24 mouse cellular contexts compared by ENCODE assay signal in genomic region chr11:65824556-65824955, GRCm38 (mm10). TPM values are rescaled to one million over a fixed set of nuclear protein-coding genes. Genes with fewer than 3 reads are reported as not detected.
DNase-seq lines count a peak whose midpoint lies in the region; ATAC-seq and TF ChIP-seq lines count a peak whose summit lies in the region.
"Had no signal": no experiment of that assay in that cellular context is flagged by ENCODE, and none has a peak within 500 bp of the region (broad histone marks: within the 10 kb centered on the region; RNA-seq: fewer than 3 reads in every experiment).

No protein-coding gene starts in this region.

- no peak overlapping the region for H3K4me2 ChIP-seq in kidney, embryonic 16.5 days (replicated peaks; ENCODE audit: low read depth, low read length)
- H3K4me2 ChIP-seq: heart, embryonic 12.5 days; hindbrain, embryonic 13.5 days; limb, embryonic 15.5 days; neural tube, embryonic 13.5 days had no signal

- no peak for TF ChIP-seq POLR2A in kidney, adult 2 months (IDR thresholded peaks at IDR 0.05; ENCODE audit: low read depth, low read length)

- H3K9ac ChIP-seq in kidney, embryonic 16.5 days (replicated peaks; ENCODE audit: low read length) = no peak overlapping the region
- H3K9ac ChIP-seq: heart, embryonic 12.5 days; hindbrain, embryonic 13.5 days; limb, embryonic 15.5 days; neural tube, embryonic 13.5 days had no signal

- no peaks in the 10 kb centered on the region for H3K9me3 ChIP-seq in kidney, embryonic 16.5 days (ENCODE audit: low read length)
- H3K9me3 ChIP-seq: forebrain, embryonic 10.5 days; heart, embryonic 12.5 days; hindbrain, embryonic 13.5 days; limb, embryonic 15.5 days; neural tube, embryonic 13.5 days had no signal

- no peak overlapping the region for H3K27ac ChIP-seq in kidney, adult 2 months (ENCODE audit: insufficient read depth, low read depth, low read length)
- no peak overlapping the region for H3K27ac ChIP-seq in kidney, embryonic 16.5 days (ENCODE audit: low read length)
- H3K27ac ChIP-seq: forebrain, embryonic 10.5 days; hindbrain, embryonic 13.5 days; limb, embryonic 15.5 days; neural tube, embryonic 13.5 days had no signal

- peak; percentile 8 for DNase-seq in adrenal gland, adult 2 months
- no peak for DNase-seq in adrenal gland, adult 8-10 months
- peak; percentile 5 for DNase-seq in kidney, adult 2 months
- DNase-seq in lung, postnatal 36 days = peak; percentile 17
- DNase-seq in lung, postnatal 4 days = no peak
- DNase-seq in urinary bladder, postnatal 36 days (ENCODE audit: low spot score in 2 of 2) = no peak
- DNase-seq: cerebellum, adult 11-12 months; cerebellum, postnatal 14 days; gastrocnemius, postnatal 10 days; heart, adult 18-20 months; heart, postnatal 10 days; left cerebral cortex, postnatal 4 days; lung, adult 2 months; thymus, postnatal 14 days had no signal

- H3K27me3 ChIP-seq in kidney, adult 2 months (replicated peaks; ENCODE audit: control insufficient read depth, insufficient read depth, low read length) = no peaks in the 10 kb centered on the region
- no peaks in the 10 kb centered on the region for H3K27me3 ChIP-seq in kidney, embryonic 16.5 days (ENCODE audit: insufficient read depth, low read length)
- H3K27me3 ChIP-seq: heart, embryonic 12.5 days; hindbrain, embryonic 13.5 days; limb, embryonic 15.5 days; neural tube, embryonic 13.5 days had no signal

- ATAC-seq in kidney, embryonic 16.5 days (ENCODE audit: low FRiP score, low TSS enrichment) = no peak
- ATAC-seq: CD4-positive, CD25-positive, alpha-beta regulatory T cell, adult 4 months; forebrain, embryonic 16.5 days; midbrain, embryonic 16.5 days had no signal

- peaks cover 15% of the 10 kb centered on the region for H3K36me3 ChIP-seq in kidney, adult 2 months (ENCODE audit: control insufficient read depth, insufficient read depth, low read length)
- H3K36me3 ChIP-seq in kidney, embryonic 16.5 days (ENCODE audit: insufficient read depth, low read length) = peaks cover 51% of the 10 kb centered on the region

- TF ChIP-seq CTCF in kidney, adult 2 months (conservative IDR thresholded peaks at IDR 0.05; ENCODE audit: insufficient read depth, insufficient read length, low read depth, low read length) = no peak

- WGBS in kidney, adult 2 months = 83% methylated on average over 3 of the region's 3 CpGs
- WGBS in kidney, embryonic 16.5 days = 70% methylated on average over 3 of the region's 3 CpGs

- H3K4me1 ChIP-seq in kidney, adult 2 months (ENCODE audit: control insufficient read depth, insufficient read depth, low read length) = no peaks in the 10 kb centered on the region
- no peaks in the 10 kb centered on the region for H3K4me1 ChIP-seq in kidney, embryonic 16.5 days (ENCODE audit: insufficient read depth, low read length)
- H3K4me1 ChIP-seq: forebrain, embryonic 10.5 days; heart, embryonic 12.5 days; hindbrain, embryonic 13.5 days; limb, embryonic 15.5 days; neural tube, embryonic 13.5 days had no signal

- H3K4me3 ChIP-seq in kidney, adult 2 months (ENCODE audit: insufficient read depth, low read depth, low read length) = no peak overlapping the region
- H3K4me3 ChIP-seq in kidney, embryonic 16.5 days (ENCODE audit: low read length) = no peak overlapping the region
- H3K4me3 ChIP-seq: forebrain, embryonic 10.5 days; heart, embryonic 12.5 days; hindbrain, embryonic 13.5 days; limb, embryonic 15.5 days; myocyte; neural tube, embryonic 13.5 days had no signal

RNA-seq across cellular contexts. Expression of gene Zkscan6, which starts 17.6 kb away (rescaled TPM):
- 10 to 100 TPM; 11.2 to 13.1 TPM for total RNA-seq in adrenal gland, adult 2 months (2021)
- polyA plus RNA-seq in adrenal gland, adult 2 months (2012; rRNA removed) = 2.5 and 2.9 TPM in 2 replicates
- total RNA-seq in adrenal gland, adult 8-10 months (2022) = 10 to 100 TPM; 11.5 to 15.9 (median 13.2) TPM
- 3.1 TPM in 2 replicates for polyA plus RNA-seq in kidney, adult 2 months (2012; rRNA removed)
- 17.1 and 17.4 TPM in 2 replicates for polyA plus RNA-seq in kidney, embryonic 16.5 days (2015; fragmentation: Nextera tagmentation; extraction: Ambion mirVana)

RNA-seq across cellular contexts. Expression of gene Map2k4, which starts 36.5 kb away (rescaled TPM):
- 10 to 100 TPM; 39.3 to 58.4 TPM for total RNA-seq in adrenal gland, adult 2 months (2021)
- polyA plus RNA-seq in adrenal gland, adult 2 months (2012; rRNA removed) = 6.1 and 8.0 TPM in 2 replicates
- 10 to 100 TPM; 45.2 to 49.8 (median 48.1) TPM for total RNA-seq in adrenal gland, adult 8-10 months (2022)
- 17.3 and 18.6 TPM in 2 replicates for polyA plus RNA-seq in kidney, adult 2 months (2012; rRNA removed)
- polyA plus RNA-seq in kidney, embryonic 16.5 days (2015; fragmentation: Nextera tagmentation; extraction: Ambion mirVana) = 60.2 and 63.9 TPM in 2 replicates

Comparison
In these comparisons a context has a peak if more than half of its experiments do, and no peak if none do; other contexts are left out.
1. DNase-seq: peak in adrenal gland, adult 2 months (single experiment), kidney, adult 2 months (single experiment) and lung, postnatal 36 days (single experiment); none in adrenal gland, adult 8-10 months (single experiment), lung, postnatal 4 days (0 of 2) and urinary bladder, postnatal 36 days (0 of 2).